Mouse (Mus musculus) mature B cell (primary cell): ENCODE data around the gene Gm17571.

Experiments
- in situ Hi-C: fragments of 300-500 bp; cut with MboI; formaldehyde crosslinking; loops from 2 replicates; pipeline ENCODE4 v1.14.3; 2019

Gene Gm17571

DNA sequence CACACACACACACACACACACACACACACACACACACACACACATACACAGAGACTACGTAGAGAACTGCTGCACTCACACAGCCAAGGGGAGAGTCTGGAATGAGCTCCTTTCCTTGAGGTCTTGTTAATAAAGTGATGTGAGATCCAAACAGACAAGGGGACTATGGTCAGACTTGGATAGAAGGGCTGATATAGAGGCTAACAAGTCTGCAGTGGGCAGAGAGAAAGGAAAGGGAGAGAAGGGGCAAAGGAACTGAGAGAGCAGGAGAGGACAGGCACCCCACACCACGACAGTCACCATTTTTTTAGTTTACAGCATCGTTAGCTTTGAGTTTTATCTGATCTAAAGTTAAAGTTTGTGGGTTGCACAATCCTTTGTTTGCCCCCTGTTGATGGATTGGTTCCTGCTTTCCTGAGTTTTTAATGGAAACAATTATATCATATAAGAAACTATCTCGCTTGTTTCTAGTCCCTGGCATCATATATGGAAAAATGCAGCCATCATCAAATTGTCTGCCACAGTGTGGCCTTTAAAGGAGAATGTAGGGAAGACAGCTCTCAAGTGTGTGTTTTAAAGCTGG is at the start of gene Gm17571:
Gene Gm17571 (minus strand): TSS at position 51 of the 583 bp plus-strand sequence.
- in situ Hi-C loops: no loop called here

DNA sequence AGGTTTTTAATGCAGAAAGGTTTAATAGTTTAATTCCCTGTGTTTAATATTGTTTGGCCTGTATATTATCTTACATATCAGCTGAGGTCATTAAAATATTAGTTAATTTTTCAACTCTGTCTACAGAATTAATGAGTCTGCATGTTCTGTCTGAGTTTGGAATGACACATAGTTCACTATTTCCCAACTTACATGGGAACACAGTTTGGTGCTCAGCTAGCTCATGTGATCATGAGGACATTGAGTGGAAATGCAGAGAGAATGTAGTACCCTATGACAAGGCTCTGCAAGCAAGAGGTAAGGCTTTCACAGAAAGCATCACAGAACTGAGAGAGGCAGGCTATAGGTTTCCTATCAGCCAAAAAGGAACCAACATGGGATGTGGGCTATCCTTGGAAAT is 49.0 kb upstream of the Gm17571 start:
- in situ Hi-C loops: no loop called here

DNA sequence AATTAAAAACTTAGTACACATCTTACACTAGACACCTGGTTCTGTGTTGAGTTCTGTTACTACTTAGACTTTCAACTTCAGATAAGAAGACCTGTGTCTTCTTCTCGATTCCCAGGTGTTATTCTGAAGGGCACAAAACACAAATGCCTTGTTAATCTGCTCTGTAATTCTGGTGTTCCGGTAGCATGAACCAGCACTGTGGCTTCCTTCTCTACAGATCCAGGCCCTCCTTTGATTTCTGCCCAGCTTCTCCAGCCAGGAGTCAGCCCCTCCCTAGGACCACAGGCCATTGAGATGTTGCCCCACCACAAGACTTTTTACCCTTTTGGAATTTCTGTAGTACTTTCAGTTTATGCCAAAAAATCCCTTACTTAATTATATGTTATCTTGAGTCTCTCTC is 47.2 kb upstream of the Gm17571 start:
- in situ Hi-C loops: no loop called here

DNA sequence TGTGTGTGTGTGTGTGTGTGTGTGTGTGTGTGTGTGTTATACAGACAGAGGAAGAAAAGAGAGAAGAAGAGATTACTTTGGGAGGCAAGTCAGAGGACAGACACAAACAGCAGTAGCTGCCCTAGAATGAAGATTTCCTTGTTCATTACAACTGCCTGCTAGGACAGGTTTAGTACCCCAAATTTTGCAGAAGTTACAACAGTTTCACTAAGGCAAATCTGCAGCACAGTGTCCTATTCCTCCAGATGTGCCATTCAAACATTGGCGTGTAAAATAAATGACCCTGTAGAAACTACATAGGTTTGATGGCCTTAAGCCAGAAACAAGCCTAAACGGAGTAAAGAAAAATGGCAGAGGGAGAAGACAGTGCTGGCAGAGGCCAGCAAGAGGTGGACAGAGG is 46.3 kb upstream of the Gm17571 start:
- in situ Hi-C loops: no loop called here

DNA sequence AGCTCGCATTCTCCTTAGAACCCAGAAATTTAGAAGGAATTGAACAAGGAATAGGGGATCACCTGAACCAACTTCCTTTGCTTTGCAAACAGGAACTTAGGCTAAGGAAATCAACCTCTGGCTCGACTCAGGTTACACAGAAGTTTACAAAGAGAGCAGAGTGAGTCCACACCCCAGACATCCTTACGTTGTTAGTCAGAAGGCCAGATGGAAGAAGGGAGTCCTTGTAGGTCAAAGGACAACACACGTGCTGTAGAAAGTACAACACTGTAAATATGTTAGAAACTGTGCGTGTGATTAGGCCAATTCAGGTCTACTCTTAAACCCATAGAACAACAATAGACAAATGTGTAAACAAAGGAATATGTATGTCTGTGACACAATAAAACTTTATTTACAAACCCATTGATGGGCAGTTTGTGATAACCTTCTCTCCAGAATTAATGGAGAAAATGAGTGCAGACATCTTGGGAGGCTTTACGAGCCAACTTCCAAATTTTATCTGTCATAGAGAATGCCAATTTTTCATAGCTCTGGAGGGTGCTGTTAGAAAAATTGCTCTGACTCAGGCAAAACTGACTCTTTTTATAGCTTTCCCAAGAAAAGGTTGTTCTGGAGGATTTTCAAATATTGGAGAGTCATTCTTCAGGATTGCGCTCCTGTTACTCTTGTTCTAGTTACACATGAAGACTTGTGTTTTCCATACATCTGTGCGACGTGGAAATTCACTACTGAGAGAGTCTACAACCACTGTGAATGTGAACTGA is 45.5 kb upstream of the Gm17571 start:
- in situ Hi-C loops: no loop called here

DNA sequence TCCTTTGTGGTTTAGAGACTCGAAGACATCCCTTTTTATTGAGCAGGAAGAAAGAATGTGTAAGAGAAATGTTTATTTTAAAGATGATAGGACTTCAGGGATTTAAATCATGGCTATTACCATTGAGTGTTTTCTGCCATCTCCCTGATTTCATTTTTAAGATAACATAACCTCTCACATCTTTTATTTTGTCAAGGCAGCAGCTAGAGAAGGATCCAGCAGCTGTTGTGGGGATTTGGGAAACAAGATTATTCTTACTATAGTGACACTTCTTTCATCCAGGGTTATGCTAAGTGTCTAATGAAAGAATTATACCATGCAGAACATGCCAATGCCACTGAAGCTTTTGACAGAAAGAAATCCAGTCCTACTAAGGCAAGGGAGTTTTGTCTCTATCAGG is 44.6 kb upstream of the Gm17571 start:
- in situ Hi-C loops: no loop called here

DNA sequence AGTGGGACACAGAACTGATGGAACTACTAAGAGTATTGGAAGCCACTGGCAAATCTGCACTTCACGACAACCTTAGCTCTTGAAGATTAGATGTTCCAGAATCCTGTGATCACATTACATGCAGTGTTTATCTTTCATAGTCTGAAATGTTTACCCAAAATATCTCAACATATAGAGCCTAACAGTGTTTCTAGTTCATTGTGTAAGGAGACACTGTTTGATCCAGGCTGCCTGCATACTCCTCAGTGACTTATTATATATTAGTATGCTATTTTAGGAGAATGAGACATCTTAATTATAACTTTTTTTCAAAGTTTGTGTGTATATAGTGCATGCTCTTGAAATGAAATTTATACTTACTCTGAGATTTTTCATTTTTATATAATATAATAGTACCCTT is 39.4 kb upstream of the Gm17571 start:
- in situ Hi-C loops: no loop called here

DNA sequence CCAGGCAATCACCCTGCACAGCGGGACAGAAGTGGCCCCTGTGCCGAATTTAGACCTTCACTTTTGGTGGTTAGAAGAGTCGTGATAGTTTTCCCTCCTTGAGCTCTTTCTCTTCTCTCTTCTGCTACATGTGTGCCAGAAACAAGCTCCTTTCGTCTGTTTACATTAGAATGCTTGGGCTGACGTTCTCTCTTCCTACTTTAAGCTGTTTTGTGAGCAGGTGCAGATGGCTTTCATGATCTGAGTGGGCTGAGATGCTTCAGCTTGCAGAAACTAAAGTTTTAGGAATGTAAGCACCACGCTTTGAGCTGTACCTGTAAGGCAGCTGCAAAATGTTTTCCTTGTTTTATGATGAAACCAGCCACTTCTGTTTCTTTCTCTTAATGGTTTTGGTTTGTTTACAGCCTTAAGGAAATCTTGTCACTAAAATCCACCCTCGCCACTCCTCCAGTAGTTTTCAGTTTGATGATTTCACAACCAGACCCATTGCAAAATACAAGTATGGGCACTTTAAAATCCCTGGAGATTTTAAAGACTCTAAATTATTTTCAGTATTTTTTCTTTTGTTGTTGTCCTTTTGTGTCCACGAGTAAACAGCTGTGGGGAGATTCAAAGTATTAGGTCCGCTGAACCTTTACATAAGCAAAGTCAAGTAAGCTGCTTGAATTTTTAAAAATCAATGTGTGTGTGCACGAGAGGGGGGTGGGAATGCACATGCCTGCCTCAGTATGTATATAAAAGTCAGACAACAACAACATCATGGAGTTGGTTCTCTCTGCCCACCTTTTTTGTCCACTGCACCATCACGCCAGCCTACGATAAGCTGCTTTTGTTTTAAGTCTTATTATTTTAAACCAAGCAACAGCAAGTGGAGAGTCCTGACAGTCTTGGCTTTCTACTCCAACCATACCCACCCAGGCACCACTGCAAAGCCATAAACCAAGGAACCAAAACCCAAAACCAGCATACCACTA is 38.0 kb upstream of the Gm17571 start:
- in situ Hi-C loops: no loop called here

DNA sequence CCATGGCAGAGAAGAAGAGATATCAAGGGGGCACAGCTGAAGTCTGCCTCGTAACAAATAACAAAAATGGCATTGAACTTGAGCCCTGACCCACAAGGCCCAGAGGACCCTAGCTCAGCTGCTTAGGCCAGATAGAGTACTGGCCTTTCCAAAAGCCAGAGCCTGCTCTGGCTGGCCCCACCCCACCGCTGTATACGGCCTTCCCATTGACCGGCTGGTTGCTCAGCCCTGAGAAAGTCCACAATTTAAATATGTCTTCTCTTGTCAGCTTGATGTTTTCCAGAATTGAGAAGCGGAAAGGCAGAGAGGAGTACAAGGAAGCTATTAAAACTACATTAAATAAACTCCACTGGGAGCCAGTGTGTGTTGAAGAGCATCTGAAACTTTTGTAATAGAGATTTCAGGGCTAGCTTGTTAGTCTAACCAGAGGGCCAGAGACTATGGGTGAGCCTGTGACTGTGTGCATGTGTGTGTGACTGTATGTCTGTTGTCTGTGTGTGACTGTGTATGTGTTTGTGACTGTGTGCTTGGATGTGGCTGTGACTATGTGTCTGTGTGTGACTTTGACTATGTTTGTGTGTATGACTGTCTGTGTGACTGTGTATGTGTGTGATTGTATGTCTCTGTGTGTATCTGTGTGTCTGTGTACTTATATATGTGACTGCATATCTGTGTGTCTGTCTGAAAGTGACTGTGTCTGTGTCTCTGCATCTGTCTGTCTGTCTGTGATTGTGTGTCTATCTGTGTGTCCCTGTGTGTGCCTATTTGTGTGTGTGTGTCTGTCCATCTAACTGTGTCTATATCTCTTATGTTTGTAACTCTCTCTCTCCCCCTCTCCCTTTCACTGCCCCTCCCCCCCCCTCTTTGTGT is 36.9 kb upstream of the Gm17571 start:
- in situ Hi-C loops: no loop called here

DNA sequence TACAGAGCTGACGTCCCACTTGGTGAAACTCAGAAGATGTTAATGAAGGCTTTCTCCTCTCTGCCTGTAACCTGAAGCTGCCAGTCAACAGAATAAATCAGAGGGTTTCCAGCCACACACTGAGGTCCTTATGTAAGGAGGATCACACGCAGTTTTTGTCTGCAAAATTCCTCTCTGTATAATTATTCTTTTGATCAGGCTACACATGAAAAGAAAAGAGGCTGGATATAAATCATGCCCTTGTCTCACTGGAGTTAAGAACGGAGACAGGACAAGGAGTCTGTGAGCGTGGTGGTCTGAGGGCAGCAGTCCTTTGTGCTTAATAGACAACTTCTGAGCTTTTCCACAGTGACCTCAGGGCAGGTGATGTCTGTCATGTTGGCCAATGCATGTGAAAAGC is 32.7 kb upstream of the Gm17571 start:
- in situ Hi-C loops: no loop called here

DNA sequence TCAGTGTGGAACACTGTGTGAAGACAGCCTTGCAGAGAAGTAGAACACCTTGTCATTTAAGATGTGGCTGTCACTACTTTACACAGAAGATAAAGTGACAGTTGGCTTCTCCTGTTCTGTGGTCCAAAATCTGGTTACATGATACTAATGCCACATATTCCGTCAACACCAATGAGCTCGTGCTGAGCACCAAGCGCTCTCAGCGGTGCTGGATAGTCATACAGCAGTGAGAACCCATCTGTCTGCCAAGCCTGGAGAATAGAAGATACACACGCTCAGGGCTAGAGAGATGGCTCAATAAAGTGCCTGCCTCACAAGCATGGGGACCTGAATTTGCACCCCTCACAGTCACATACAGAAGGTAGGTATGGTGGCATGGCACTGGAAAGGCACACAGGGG is 28.4 kb upstream of the Gm17571 start:
- in situ Hi-C loops: no loop called here

DNA sequence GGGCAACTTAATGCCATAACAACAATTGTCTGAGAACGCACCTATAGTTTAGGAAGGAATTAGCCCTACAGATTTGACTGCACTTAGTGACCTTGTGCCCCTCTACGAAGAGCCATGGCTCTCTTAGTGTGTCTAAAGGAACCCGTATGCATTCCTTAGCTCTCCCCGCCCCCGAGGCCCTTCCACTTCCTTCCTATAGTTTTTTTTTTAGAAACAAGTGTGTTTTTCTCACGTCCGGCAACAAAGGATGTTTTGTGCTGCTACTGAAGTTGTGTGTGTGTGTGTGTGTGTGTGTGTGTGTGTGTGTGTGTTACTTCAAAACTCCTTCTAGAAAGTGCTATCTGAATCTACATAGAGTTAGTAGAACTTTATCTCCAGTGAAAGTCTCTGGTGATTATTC is 23.5 kb upstream of the Gm17571 start:
- in situ Hi-C loops: no loop called here

DNA sequence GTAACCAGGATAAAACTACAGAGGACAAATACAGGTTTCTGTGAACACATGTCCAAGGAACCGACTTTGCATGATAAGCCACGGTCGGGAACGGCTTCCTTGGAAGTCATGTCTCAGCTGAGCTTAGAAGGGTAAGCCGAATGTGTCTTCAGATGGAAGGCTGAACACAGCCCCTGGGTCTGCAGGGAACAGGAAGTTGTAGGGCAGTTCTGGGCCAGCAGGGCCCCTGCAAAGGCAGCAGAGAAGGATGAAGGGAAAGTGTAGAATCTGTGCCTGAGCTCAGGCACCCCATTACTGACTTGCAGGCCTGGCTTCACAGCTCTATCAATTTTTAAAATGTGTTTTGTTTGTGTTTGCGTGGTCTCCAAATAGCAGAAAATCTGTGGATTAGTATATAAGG is 22.2 kb upstream of the Gm17571 start:
- in situ Hi-C loops: no loop called here

DNA sequence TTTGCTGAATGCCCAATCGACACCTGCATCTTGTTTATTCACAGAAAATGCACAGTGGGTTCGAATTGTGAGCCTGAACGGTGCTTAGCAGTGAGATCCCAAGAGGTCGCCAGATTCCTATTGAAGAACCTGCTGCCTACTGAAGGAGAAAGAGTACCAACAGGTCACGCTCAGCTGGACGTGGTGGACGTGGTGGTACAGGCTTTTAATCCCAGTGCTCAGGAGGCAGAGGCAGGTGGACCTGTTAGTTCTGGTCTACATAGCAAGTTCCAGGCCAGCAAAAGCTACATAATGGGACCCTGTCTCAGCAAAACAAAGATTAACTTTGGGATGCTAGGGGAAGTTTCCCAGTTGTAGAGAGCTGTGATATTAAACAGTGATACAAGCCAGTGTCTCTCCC is 21.2 kb upstream of the Gm17571 start:
- in situ Hi-C loops: no loop called here

DNA sequence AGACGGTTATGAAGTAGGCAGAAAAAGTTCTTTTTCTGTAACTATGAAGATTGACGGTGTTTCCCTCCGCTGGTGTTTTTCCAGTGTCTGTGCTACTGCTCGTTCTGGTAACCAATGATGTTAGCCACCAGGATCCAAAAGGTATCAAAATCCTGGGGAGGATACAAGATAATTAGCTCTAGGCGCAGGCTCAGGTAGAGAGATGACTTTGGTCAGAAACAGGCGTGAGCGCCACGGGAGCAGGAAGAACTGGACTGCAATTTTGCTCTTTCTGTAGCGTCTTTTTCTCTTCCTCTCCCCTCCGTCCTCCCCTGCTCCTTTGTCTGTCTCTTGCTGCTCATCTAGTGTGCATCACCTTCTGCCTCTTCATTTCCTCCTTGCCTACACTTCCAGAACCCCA is 20.3 kb upstream of the Gm17571 start:
- in situ Hi-C loops: no loop called here

DNA sequence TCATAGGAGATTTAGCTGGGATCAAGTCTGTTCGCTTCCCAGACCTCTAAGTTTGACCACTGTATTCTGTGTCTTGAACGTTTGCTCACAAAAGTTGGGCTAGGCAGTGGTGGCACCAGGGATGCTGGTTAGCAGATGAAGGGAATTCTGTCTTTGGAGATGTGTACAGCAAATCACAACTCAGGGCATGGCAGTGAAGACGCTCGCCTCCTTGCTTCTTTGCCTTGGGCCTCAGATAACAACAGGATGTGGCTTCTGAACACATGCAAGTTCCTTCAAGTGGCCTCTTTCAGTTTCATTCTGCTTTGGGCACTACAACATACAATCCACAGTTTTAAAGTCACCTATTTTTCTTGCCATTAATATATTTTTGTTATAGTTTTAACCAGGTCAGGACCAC is 19.8 kb upstream of the Gm17571 start:
- in situ Hi-C loops: no loop called here

DNA sequence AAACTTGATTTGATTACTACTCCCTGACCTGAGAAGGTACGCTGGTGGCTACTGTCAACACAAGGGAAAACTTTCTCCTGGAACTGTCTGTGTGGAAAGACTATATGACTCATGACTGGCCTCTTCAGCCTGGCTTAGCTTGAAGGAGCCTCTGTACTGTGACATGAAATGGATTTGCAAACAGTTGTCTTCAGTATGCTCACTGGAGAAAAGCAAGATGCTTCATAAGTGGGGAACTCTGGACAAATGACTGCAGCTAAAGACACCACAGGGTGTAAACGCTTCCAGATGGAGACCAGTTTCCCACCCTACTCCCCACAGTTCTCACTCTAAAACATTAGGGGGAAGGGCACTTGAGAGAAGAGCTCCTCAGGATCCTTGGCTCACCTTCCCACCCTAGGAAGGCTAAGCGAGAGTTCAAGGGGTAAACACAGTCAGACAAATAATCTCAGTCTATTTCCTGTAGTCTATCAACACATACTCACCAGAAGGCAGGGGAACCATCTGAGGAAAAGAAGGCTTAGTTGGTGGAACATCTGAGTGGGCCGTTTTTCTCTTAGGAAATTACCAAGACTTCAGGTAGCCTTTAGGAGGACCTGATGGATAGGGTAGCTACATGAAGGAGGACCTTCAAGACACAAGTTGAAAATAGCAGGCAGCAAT is 18.9 kb upstream of the Gm17571 start:
- in situ Hi-C loops: no loop called here

DNA sequence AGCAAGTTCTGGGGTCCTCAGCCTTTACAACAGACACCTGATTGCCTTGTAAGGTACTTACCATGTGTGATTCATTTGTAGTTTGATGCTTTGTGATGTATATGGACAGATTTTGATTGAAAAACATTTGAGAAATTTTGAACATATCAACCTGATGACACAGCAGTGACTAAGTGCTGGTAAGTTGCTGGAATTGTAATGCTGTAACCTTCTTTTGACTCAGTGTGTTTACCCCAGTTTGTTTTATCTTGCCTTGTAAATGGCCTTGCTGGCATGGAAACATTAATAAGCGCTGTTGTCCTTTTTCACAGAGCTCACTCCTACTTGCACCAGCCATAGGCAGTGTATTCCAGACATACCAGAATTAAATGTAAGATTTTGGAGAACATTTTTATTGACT is 14.4 kb upstream of the Gm17571 start:
- in situ Hi-C loops: no loop called here

DNA sequence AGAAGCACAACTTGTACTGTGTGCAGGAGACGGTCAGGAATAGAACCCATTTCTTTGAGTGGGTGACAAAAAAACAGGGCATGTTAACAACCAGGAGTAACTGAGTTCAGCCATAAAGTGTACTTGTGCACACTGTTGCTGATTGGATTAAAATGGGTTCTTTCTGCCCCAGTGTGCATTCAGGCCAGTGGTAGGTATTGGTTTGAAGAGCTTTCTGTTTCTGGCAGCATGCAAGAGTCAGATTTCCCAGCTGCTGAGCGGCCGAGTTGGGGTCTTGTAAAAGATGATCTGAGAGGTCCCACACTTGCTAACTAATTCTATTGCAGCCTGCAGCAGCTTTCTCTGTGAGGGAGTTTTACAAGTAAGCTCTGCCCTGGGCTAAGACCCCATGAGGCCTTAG is 13.5 kb upstream of the Gm17571 start:
- in situ Hi-C loops: no loop called here

DNA sequence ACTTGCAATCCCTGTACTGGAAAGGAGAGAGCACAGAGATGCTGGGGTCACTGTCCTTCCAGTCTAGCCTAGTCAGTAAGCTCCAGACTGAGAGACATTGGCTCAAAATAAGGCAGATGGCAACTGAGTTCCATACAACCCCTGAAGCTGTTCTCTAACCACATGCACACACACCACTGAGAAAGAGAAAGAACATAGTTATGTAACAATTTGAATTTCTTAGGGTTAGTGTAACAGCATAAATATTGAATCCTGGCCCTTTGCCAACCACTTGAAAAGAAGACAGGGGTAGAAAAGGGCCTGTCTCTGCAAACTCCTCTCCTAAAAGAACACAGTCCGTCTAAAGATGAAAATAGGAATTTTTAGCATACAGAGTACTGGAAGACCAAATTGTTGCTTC is 12.8 kb upstream of the Gm17571 start:
- in situ Hi-C loops: no loop called here

DNA sequence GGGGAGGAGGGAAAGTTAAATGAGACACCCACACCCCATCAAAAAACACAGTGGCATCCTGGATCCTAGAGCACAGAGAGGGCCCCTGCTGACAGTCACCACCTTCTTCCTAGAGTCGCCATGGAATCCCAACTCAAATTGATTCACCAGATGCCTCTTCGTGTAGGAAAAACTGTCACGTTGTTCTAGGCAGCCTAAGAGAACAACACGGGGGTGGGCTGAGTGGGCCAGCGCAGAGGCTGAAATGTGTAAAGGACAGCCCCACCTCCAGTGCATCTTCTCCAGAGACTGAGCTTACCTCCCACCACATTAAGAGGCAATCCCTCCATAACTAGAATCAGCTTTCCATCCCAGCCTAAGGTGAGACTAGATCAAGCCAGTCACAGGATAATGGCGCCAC is 11.2 kb upstream of the Gm17571 start:
- in situ Hi-C loops: no loop called here
